Mouse (Mus musculus): ENCODE results near the gene Nrxn1.

GRCm38 (mm10) chr17:90349385-90350095 is 743.3 kb downstream of the Nrxn1 start:
- TF ChIP-seq CTCF (IDR thresholded peaks at IDR 0.05; ENCODE audit: low read depth, low read length) (no peak), TAL1 (conservative IDR thresholded peaks at IDR 0.05; ENCODE audit: low read depth, low read length) (no peak), GATA1 (IDR thresholded peaks at IDR 0.05; ENCODE audit: borderline replicate concordance, low read length) (no peak), POLR2AphosphoS5 (IDR thresholded peaks at IDR 0.05; ENCODE audit: insufficient replicate concordance, low read depth, low read length) (no peak)

Measured in G1E (cell line).